Mouse (Mus musculus): Measurements from ENCODE around the gene Skida1. TPM values are rescaled to one million over a fixed set of nuclear protein-coding genes. Genes with fewer than 3 reads are reported as not detected.
A peak's percentile ranks its signal among the peaks of the same experiment; 100 is the strongest.

Skida1 gene
- polyA plus RNA-seq, 1 experiment from 2014 or later = 0.15 TPM

DNA sequence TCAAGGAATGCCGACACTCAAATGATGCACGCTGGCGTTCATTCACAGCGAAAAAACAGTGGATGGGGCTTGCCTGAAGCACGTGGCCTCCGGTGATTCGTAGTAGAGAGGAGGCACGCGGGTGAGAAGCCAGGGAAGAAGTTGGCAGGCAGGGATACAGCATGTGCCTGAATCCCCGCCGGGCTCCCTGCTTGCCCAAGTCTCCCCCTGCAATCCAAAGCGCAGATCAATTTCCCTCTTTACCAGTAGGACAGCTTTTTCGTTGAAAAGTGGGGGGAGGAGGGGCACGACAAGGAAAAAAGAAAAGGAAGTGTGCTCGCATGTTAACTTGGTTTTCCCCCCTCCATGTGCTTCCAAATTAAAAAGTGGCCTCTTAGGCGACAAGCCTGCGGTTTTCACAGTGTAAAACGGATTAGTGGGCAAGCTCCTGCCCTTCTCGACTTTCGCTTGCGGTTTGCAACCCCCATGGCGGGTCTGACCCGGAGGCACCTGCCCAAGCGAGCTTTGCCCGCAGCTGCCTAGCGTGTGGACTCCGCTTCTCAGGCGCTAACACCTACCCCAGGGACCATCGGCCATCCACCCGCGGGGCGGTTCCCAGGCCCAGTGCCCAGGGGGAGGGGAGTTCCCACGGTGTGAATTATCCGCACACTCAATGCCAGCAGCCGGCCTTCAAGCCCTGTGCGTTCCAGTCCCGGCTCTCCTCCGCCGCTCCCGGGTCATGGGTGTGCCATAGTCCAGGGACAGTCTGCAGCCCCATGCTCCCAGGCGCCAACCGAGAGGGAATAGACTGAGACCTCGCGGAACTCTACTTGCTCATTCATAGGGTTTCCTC lies 22.5 kb downstream of the Skida1 start:
- H3K27me3 ChIP-seq (ENCODE audit: insufficient read depth, low read length) = peaks cover 40% of the 10 kb centered on the region
- ATAC-seq (peak; percentile 26), DNase-seq (peak; percentile 65)
- peak overlapping the region; percentile 94 for H3K4me2 ChIP-seq (ENCODE audit: low read depth, low read length)
- no peaks in the 10 kb centered on the region for H3K36me3 ChIP-seq (replicated peaks; ENCODE audit: insufficient read depth, low read length)
- TF ChIP-seq CTCF (IDR thresholded peaks at IDR 0.05; ENCODE audit: low read depth) = no peak
- peak overlapping the region; percentile 63 for H3K9ac ChIP-seq (replicated peaks)
- H3K4me1 ChIP-seq (ENCODE audit: insufficient read depth) = peaks cover 21% of the 10 kb centered on the region
- no peak overlapping the region; the same call in 1 of the 2 replicates for H3K27ac ChIP-seq (ENCODE audit: low read depth)
- WGBS (ENCODE audit: insufficient replicate concordance) = under 1% methylated on average over 44 of the region's 44 CpGs
- H3K9me3 ChIP-seq (ENCODE audit: low read length) = no peaks in the 10 kb centered on the region
- H3K4me3 ChIP-seq (ENCODE audit: low read depth, low read length) = peak overlapping the region; percentile 68

GRCm38 (mm10) chr2:18025781-18026115 lies 23.1 kb downstream of the Skida1 start:
- Histone ChIP-seq H3K4me3 (ENCODE audit: low read depth, low read length) (peak overlapping the region; percentile 68), H3K4me2 (ENCODE audit: low read depth, low read length) (peak overlapping the region; percentile 94), H3K9ac (replicated peaks) (peak overlapping the region; percentile 63), H3K27ac (ENCODE audit: low read depth) (no peak overlapping the region), H3K4me1 (ENCODE audit: insufficient read depth) (peaks cover 17% of the 10 kb centered on the region), H3K27me3 (ENCODE audit: insufficient read depth, low read length) (peaks cover 35% of the 10 kb centered on the region), H3K9me3 (ENCODE audit: low read length) (no peaks in the 10 kb centered on the region), H3K36me3 (replicated peaks; ENCODE audit: insufficient read depth, low read length) (no peaks in the 10 kb centered on the region)
- no peak for DNase-seq
- no peak for TF ChIP-seq EP300 (IDR thresholded peaks at IDR 0.05; ENCODE audit: low read depth)
- no peak for TF ChIP-seq CTCF (IDR thresholded peaks at IDR 0.05; ENCODE audit: low read depth)
- 1% methylated on average over 14 of the region's 14 CpGs for WGBS (ENCODE audit: insufficient replicate concordance)
- ATAC-seq = no peak

- ATAC-seq = no peak
- no peaks in the 10 kb centered on the region for H3K36me3 ChIP-seq (replicated peaks; ENCODE audit: insufficient read depth, low read length)
- TF ChIP-seq CTCF (IDR thresholded peaks at IDR 0.05; ENCODE audit: low read depth) (no peak), EP300 (IDR thresholded peaks at IDR 0.05; ENCODE audit: low read depth) (no peak)
- H3K27me3 ChIP-seq (ENCODE audit: insufficient read depth, low read length) = peaks cover 28% of the 10 kb centered on the region
- no peak for DNase-seq
- H3K9me3 ChIP-seq (ENCODE audit: low read length) = no peaks in the 10 kb centered on the region
- 0 out of 2 replicates have a peak overlapping the region, but pooled peaks have one; percentile 94 for H3K4me2 ChIP-seq (ENCODE audit: low read depth, low read length)
- no peak overlapping the region for H3K27ac ChIP-seq (ENCODE audit: low read depth)
- no peak overlapping the region for H3K9ac ChIP-seq (replicated peaks)
- WGBS (ENCODE audit: insufficient replicate concordance) = 38% methylated on average over 5 of the region's 5 CpGs
- H3K4me1 ChIP-seq (ENCODE audit: insufficient read depth) = peaks cover 17% of the 10 kb centered on the region
- no peak overlapping the region for H3K4me3 ChIP-seq (ENCODE audit: low read depth, low read length)
Observed at GRCm38 (mm10) chr2:18025116-18025515, 23.7 kb downstream of the Skida1 start.

- Histone ChIP-seq H3K4me1 (ENCODE audit: insufficient read depth) (peaks cover 8% of the 10 kb centered on the region; the same call in 1 of the 2 replicates), H3K4me2 (ENCODE audit: low read depth, low read length) (no peak overlapping the region), H3K4me3 (ENCODE audit: low read depth, low read length) (no peak overlapping the region), H3K9ac (replicated peaks) (no peak overlapping the region), H3K27ac (ENCODE audit: low read depth) (no peak overlapping the region), H3K36me3 (replicated peaks; ENCODE audit: insufficient read depth, low read length) (no peaks in the 10 kb centered on the region), H3K27me3 (ENCODE audit: insufficient read depth, low read length) (peaks cover 10% of the 10 kb centered on the region), H3K9me3 (ENCODE audit: low read length) (no peaks in the 10 kb centered on the region)
- 63% methylated on average over 1 of the region's 1 CpGs for WGBS (ENCODE audit: insufficient replicate concordance)
- TF ChIP-seq EP300 (IDR thresholded peaks at IDR 0.05; ENCODE audit: low read depth) = no peak
- TF ChIP-seq CTCF (IDR thresholded peaks at IDR 0.05; ENCODE audit: low read depth) = no peak
- ATAC-seq (no peak), DNase-seq (no peak)
Observed at GRCm38 (mm10) chr2:18022886-18023285, 26.0 kb downstream of the Skida1 start.

DNA sequence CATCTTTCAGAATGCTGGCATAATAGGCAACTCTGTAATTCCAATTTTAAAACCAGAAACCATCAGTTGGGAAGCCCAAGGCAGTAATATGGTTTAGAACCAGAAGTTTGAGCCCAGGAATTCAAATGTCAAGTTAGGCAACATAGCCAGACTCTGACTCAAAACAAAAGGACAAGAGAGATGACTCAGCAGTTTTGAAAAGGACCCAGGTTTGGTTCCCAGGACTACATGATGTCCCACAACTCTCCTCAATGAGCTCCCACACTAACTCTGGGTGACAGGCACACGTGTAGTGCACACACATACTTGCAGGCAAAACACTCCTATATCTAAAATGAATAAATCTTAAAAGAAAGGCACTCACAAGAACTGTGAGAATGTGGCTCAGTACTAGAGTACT lies 29.7 kb downstream of the Skida1 start:
- H3K27ac ChIP-seq (ENCODE audit: low read depth) = no peak overlapping the region
- no peak for TF ChIP-seq CTCF (IDR thresholded peaks at IDR 0.05; ENCODE audit: low read depth)
- no peak for TF ChIP-seq EP300 (IDR thresholded peaks at IDR 0.05; ENCODE audit: low read depth)
- H3K4me1 ChIP-seq (ENCODE audit: insufficient read depth) = no peaks in the 10 kb centered on the region
- no peaks in the 10 kb centered on the region for H3K27me3 ChIP-seq (ENCODE audit: insufficient read depth, low read length)
- H3K4me3 ChIP-seq (ENCODE audit: low read depth, low read length) = no peak overlapping the region
- H3K9ac ChIP-seq (replicated peaks) = no peak overlapping the region
- H3K9me3 ChIP-seq (ENCODE audit: low read length) = no peaks in the 10 kb centered on the region
- DNase-seq (no peak), ATAC-seq (no peak)
- no peak overlapping the region for H3K4me2 ChIP-seq (ENCODE audit: low read depth, low read length)
- no peaks in the 10 kb centered on the region for H3K36me3 ChIP-seq (replicated peaks; ENCODE audit: insufficient read depth, low read length)
- 56% methylated on average over 1 of the region's 1 CpGs for WGBS (ENCODE audit: insufficient replicate concordance)

DNA sequence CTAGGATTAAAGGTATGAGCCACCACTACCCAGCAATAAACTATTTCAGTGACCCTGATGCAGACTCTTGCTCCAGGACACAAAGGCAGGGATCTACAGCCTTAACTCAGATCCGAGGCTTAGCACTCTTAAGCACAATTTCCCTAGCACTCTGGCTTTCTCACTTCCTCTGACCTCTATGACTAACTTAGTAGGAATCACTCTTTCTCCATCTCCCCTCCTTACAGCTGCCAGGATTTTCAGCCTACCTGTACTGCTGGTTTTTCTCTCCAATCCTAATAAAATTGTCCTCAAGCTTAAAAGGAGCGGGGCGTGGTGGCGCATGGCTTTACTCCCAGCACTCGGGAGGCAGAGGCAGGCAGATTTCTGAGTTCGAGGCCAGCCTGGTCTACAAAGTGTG lies 31.5 kb downstream of the Skida1 start:
- no peak for DNase-seq
- H3K4me2 ChIP-seq (ENCODE audit: low read depth, low read length) = no peak overlapping the region
- no peak overlapping the region for H3K27ac ChIP-seq (ENCODE audit: low read depth)
- 80% methylated on average over 6 of the region's 6 CpGs for WGBS (ENCODE audit: insufficient replicate concordance)
- H3K4me1 ChIP-seq (ENCODE audit: insufficient read depth) = no peaks in the 10 kb centered on the region
- no peak overlapping the region for H3K4me3 ChIP-seq (ENCODE audit: low read depth, low read length)
- TF ChIP-seq CTCF (IDR thresholded peaks at IDR 0.05; ENCODE audit: low read depth) (no peak), EP300 (IDR thresholded peaks at IDR 0.05; ENCODE audit: low read depth) (no peak)
- no peak for ATAC-seq
- H3K36me3 ChIP-seq (replicated peaks; ENCODE audit: insufficient read depth, low read length) = no peaks in the 10 kb centered on the region
- no peak overlapping the region for H3K9ac ChIP-seq (replicated peaks)
- H3K9me3 ChIP-seq (ENCODE audit: low read length) = no peaks in the 10 kb centered on the region
- H3K27me3 ChIP-seq (ENCODE audit: insufficient read depth, low read length) = no peaks in the 10 kb centered on the region

Measured in liver, postnatal 0 days (tissue).